Mouse (Mus musculus) liver, adult (tissue): ENCODE measurements around the gene Ccr10.

ENCODE experiments used
- GATA4 ChIP-seq: IDR thresholded peaks from 2 replicates; pipeline ENCODE4 v1.6.1; 2014; ENCODE audit warnings: mild to moderate bottlenecking, low read length; ENCODE audit not compliant: insufficient replicate concordance

The Ccr10 gene

GRCm38 (mm10) chr11:101130056-101130756 is 45.0 kb downstream of the Ccr10 start:
- no peak for TF ChIP-seq GATA4

GRCm38 (mm10) chr11:101128996-101129577 is 46.2 kb downstream of the Ccr10 start:
- no peak for TF ChIP-seq GATA4

- TF ChIP-seq GATA4: no peak
Observed at GRCm38 (mm10) chr11:101127075-101127474, 48.2 kb downstream of the Ccr10 start.
